Mouse (Mus musculus) thymus, postnatal 10 days (tissue): ENCODE results near the gene Gm5965.
"Not testable (repeated sequence)": the region's sequence is repeated elsewhere in the genome, so short reads cannot be mapped to it uniquely, and the experiment has no call there.

Experiments
- DNase-seq, 2 experiments: peaks; one replicate each; pipeline ENCODE4 v3.0.0; 2021; ENCODE audit warnings: low spot score in 2 of 2

Gene Gm5965

GRCm38 (mm10) chr16:88777596-88777995 lies at the start of gene Gm5965:
Gene Gm5965 (plus strand): TSS chr16:88777896.
- no peak for DNase-seq

- DNase-seq, result no peak
Observed at GRCm38 (mm10) chr16:88728812-88729275, 48.9 kb upstream of the Gm5965 start, which contains the start of gene Krtap13-1. Gene Krtap13-1 (plus strand): TSS chr16:88728862.

- no peak for DNase-seq
Observed at GRCm38 (mm10) chr16:88735391-88735790, 42.3 kb upstream of the Gm5965 start.

- DNase-seq, result no peak
Observed at GRCm38 (mm10) chr16:88744750-88745340, 32.9 kb upstream of the Gm5965 start.

- no peak for DNase-seq
Observed at GRCm38 (mm10) chr16:88747943-88748342, 29.8 kb upstream of the Gm5965 start.

- not testable (repeated sequence) for DNase-seq
Observed at GRCm38 (mm10) chr16:88751535-88751934, 26.2 kb upstream of the Gm5965 start, which contains the start of gene Krtap13. Gene Krtap13 (minus strand): TSS chr16:88751635.

- not testable (repeated sequence) for DNase-seq
Observed at GRCm38 (mm10) chr16:88758547-88758946, 19.1 kb upstream of the Gm5965 start, which contains the start of gene 2310034C09Rik. Gene 2310034C09Rik (plus strand): TSS chr16:88758847.

GRCm38 (mm10) chr16:88774106-88774505 lies 3.6 kb upstream of the Gm5965 start, which contains the start of gene 2310057N15Rik:
Gene 2310057N15Rik (minus strand): TSS chr16:88774206.
- DNase-seq, result no peak

GRCm38 (mm10) chr16:88786786-88787185 lies 9.1 kb downstream of the Gm5965 start:
- no peak for DNase-seq

- DNase-seq, result no peak
Observed at GRCm38 (mm10) chr16:88811827-88812226, 34.1 kb downstream of the Gm5965 start, which contains the start of gene Gm20741. Gene Gm20741 (minus strand): TSS chr16:88812220.

GRCm38 (mm10) chr16:88820066-88820465 lies 42.4 kb downstream of the Gm5965 start, which contains the start of gene Krtap15:
Gene Krtap15 (plus strand): TSS chr16:88820215.
- DNase-seq, result no peak

GRCm38 (mm10) chr16:88823736-88824135 lies 46.0 kb downstream of the Gm5965 start:
- no peak for DNase-seq

GRCm38 (mm10) chr16:88826095-88826652 lies 48.5 kb downstream of the Gm5965 start, which contains the start of gene Krtap14:
Gene Krtap14 (minus strand): TSS chr16:88826145.
- no peak for DNase-seq

- no peak for DNase-seq
Observed at GRCm38 (mm10) chr16:88826978-88827377, 49.3 kb downstream of the Gm5965 start.
